Mouse (Mus musculus) gastrocnemius, postnatal 14 days (tissue): Measurements from ENCODE around the gene Aadat. TPM values are rescaled to one million over a fixed set of nuclear protein-coding genes. Genes with fewer than 3 reads are reported as not detected.
"Not testable (repeated sequence)": the region's sequence is repeated elsewhere in the genome, so short reads cannot be mapped to it uniquely, and the experiment has no call there.

Source experiments
- DNase-seq: peaks from one replicate; pipeline ENCODE4 v3.0.0; 2021; ENCODE audit warnings: mixed read lengths
- intact Hi-C: fragments of 180-260 bp; cut with DNase I; formaldehyde crosslinking; loops from one replicate; pipeline ENCODE4 v1.15.1; 2025; ENCODE audit warnings: low total_unique reads
- long read RNA-seq, 2 experiments: library from polyadenylated mRNA; stranded (forward); transcript quantifications; one replicate each; pipeline ENCODE4 v2.0.0; 2021
- total RNA-seq, 2 experiments: library from RNA; stranded (reverse); gene quantifications; 2 replicates each; pipeline ENCODE4 v1.2.3; 2021

Gene Aadat
- total RNA-seq: not detected
- long read RNA-seq, experiment 1: 0 reads
- long read RNA-seq, experiment 2: 0 reads

GRCm38 (mm10) chr8:60505653-60506521 lies at the start of gene Aadat:
Gene Aadat, plus strand, starts transcription at chr8:60505932.
- intact Hi-C loops: loop anchor here (5.0 kb wide), 1 partner anchor 361 kb away; no protein-coding TSS in a partner anchor
- DNase-seq: peak; percentile 28

GRCm38 (mm10) chr8:60466686-60467335 lies 38.9 kb upstream of the Aadat start:
- intact Hi-C loops: loop anchor here (5.0 kb wide), 1 partner anchor 1900 kb away; no protein-coding TSS in a partner anchor
- peak; percentile 38 for DNase-seq

GRCm38 (mm10) chr8:60490147-60490546 lies 15.6 kb upstream of the Aadat start:
- DNase-seq: no peak
- intact Hi-C loops: no loop called here

GRCm38 (mm10) chr8:60491871-60492270 lies 13.9 kb upstream of the Aadat start:
- intact Hi-C loops: no loop called here
- no peak for DNase-seq

- intact Hi-C loops: no loop called here
- no peak for DNase-seq
Observed at GRCm38 (mm10) chr8:60492471-60492870, 13.3 kb upstream of the Aadat start.

GRCm38 (mm10) chr8:60494606-60495005 lies 11.1 kb upstream of the Aadat start:
- intact Hi-C loops: no loop called here
- no peak for DNase-seq

- DNase-seq, intact Hi-C loops: not testable (repeated sequence)
Observed at GRCm38 (mm10) chr8:60495046-60495445, 10.7 kb upstream of the Aadat start.

- intact Hi-C loops: no loop called here
Observed at GRCm38 (mm10) chr8:60503098-60503497, 2.6 kb upstream of the Aadat start, which contains the start of gene Gm10283. Gene Gm10283, minus strand, starts transcription at chr8:60503198.

GRCm38 (mm10) chr8:60518286-60518685 lies 12.6 kb downstream of the Aadat start:
- intact Hi-C loops: no loop called here

More at GRCm38 (mm10) chr8:60503098-60503497, 2.6 kb upstream of the Aadat start, which contains the start of gene Gm10283:
- DNase-seq: no peak

GRCm38 (mm10) chr8:60534945-60535344 lies 29.2 kb downstream of the Aadat start:
- intact Hi-C loops: no loop called here
- no peak for DNase-seq

More at GRCm38 (mm10) chr8:60518286-60518685, 12.6 kb downstream of the Aadat start:
- DNase-seq: no peak

GRCm38 (mm10) chr8:60566783-60567182 lies 61.1 kb downstream of the Aadat start:
- intact Hi-C loops: no loop called here

GRCm38 (mm10) chr8:60577231-60577630 lies 71.5 kb downstream of the Aadat start:
- intact Hi-C loops: no loop called here
- DNase-seq: no peak

More at GRCm38 (mm10) chr8:60566783-60567182, 61.1 kb downstream of the Aadat start:
- DNase-seq: no peak

- intact Hi-C loops: no loop called here
- no peak for DNase-seq
Observed at GRCm38 (mm10) chr8:60583369-60583768, 77.6 kb downstream of the Aadat start.

- DNase-seq, intact Hi-C loops: not testable (repeated sequence)
Observed at GRCm38 (mm10) chr8:60591352-60592105, 85.8 kb downstream of the Aadat start.

- no peak for DNase-seq
- intact Hi-C loops: no loop called here
Observed at GRCm38 (mm10) chr8:60594761-60595160, 89.0 kb downstream of the Aadat start.

Other genes with a start within 250 kb of the Aadat start
- gene Gm10283, start 2.7 kb upstream of the Aadat start, total RNA-seq: not detected
- gene Mfap3l, start 126.9 kb downstream of the Aadat start, total RNA-seq: 1 to 10 TPM; 3.3 to 5.8 TPM